Mouse (Mus musculus): ENCODE measurements at regions not wholly inside any gene's neighbourhood (a gene's known extent, or its start where the extent isn't known, plus 50 kb on each side); places are given as distances from the start of the nearest gene placed in this dataset.

DNA sequence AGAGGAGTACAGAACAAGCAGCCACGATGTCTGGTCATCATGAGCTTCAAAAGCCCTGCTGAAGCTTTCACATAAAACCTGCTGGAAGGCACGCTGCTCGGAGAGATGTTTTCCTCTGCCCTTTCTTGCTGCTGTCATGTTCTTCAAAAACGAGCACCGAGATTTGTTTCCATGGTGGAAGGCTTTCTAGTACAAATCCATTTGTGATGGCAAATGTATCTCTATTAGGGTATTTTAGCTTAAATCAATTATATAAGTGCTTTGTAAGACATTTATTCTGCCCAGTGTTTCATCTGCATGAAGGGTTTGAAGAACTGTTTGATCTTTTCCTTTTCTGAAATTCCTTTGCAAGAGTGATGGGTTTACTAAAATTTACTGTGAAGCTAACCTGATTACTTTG, 253.1 kb downstream of the Fam173b start:
- DNase-seq: no peak

DNA sequence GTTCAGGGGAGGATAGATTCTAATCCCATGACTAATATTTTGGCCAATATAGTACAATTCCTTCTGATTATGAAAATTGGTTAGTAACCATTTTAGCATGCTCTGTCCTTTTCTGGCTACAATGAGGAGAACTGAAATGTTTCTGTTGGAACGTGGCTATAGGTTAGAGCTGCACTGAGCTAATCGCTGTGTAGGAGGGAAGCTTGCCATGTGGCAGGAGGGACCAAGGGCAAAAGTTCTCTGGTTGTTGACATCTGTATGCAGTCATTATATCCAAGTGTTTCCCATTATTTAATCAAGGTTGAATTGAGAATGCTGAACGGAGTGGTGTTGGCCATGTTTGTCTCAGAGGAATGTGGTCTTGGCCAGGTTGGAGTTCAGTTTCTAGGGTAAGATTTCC, 253.5 kb downstream of the Fam173b start:
- no peak for DNase-seq

DNA sequence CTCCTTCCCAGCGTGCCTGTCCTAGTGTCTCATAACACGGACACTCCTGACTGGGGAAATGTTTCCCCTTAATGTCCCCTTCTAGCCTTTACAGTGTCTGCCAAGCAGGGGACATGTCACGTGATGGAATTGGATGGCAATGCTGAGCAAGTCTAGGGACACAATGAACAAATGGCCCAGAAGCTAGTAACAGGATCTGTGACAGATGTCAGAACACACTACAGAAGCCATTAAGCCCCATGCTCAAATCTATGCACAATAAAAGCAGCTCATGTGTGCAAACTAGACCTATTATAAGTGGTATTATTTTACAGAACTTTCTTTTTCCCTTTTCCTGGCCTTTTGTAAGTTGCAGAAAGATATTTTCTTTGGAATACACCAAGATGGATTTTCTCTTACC, 267.4 kb downstream of the Fam173b start:
- DNase-seq: no peak

DNA sequence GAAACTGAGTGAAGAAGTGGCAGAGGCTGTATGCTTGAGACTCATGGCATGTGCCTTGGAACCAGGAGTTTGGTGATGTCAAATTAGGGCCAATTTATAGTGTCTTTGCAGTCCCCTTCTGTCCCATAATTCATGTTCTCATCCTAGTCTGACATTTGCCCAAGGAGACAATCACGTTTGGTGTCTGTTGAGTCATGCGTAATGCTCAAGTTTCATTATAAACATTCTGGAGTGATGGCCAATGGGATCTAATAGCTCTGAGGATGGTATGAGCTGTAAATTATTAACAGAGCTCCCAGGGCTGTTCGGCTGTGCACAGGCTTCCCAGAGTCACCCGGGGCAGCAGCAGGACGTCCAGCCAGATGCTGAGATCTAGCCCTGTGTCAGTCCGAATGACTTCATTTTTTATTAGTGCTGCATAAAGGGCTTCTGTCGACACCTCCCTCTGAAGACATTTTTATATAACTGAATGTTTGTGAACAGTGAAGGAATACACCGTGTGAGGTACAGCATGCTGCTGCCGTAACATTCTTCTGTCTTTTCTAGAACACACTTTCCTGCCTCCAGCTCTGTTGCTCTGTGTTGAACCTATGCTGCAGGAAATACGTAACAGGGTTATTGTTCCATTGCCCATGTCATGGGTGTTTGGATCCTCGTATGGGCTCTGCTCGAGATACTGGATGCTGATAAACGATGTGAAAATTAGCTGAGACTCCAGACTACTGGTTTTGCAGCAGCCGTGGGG, 268.2 kb downstream of the Fam173b start:
- DNase-seq: no peak

DNA sequence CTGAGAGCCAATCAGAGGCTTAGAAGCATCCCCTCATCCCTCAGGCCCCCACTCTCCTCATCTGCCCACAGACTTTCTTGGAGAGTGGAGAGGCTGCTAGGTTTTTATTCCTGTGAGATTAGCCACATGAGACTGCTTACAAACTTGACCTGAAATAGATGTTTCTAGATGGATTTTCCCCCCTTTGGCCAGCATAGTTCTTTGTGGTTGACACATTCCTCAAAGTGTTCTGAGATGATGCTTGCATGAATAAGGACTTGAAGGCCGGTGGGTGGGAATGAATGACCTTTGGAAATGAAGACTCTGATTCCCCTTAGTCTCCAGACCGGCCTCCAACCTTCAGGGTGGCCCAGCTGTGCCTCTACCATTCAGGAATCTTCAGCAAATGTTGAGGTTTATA, 273.8 kb downstream of the Fam173b start:
- DNase-seq: no peak

DNA sequence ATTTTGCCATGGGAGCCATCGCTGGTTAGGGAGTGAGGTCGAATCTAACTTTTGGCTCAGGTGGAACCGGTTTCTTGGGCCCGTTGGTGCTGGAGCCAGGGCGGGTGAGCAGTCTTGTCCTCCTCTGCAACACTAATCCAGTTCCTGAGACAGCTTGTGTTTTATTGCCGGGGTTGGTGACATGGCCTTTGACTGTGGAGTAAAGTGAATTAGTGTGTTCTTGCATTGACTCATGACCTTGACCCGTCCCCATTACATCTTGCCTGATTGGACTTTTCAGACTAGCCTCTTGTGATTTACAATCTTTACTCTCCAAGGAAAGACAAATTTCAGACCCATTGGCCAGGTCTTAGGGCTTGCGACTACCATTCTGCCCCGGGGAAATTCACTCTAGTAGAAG, 278.8 kb downstream of the Fam173b start:
- peak; percentile 57 to 59 for DNase-seq

DNA sequence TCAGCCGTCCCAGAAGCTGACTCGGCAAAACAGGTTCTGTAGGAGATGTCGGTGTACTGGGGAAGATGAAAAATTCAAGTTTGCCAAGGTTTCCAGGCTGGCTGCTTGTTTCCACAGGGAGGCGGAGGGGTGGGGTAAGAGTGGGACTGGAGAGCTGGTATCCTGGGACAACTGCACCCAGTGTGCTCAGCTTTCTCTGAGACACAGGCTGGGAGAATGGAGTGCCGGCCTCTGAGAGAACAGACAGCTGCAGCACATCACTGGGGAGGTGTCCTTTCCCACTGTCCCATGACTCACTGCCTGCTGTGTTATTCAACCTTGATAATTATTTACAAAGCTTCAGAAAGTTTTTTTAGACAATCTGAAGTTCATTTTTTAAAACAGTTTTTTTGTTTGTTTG, 280.7 kb downstream of the Fam173b start:
- DNase-seq: peak; percentile 46 to 58

DNA sequence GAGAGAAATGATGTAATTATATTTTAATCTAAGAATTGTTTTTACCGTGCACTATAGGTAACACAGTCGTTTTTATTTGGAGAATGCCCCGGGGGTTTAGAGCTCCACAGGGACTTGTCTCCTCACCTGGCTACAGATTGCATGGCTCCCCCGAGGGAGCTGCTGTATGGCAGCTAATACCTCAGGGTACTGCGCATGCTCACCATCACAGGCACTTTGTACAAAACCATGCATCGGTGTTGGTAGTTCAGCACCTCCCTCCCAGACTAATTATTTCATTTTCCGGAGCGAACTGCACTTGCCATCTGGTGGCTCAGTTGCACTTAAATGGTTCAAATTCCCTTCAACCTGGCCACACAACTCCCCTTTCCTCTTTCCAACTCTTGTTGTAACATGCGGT, 281.9 kb downstream of the Fam173b start:
- DNase-seq: no peak

DNA sequence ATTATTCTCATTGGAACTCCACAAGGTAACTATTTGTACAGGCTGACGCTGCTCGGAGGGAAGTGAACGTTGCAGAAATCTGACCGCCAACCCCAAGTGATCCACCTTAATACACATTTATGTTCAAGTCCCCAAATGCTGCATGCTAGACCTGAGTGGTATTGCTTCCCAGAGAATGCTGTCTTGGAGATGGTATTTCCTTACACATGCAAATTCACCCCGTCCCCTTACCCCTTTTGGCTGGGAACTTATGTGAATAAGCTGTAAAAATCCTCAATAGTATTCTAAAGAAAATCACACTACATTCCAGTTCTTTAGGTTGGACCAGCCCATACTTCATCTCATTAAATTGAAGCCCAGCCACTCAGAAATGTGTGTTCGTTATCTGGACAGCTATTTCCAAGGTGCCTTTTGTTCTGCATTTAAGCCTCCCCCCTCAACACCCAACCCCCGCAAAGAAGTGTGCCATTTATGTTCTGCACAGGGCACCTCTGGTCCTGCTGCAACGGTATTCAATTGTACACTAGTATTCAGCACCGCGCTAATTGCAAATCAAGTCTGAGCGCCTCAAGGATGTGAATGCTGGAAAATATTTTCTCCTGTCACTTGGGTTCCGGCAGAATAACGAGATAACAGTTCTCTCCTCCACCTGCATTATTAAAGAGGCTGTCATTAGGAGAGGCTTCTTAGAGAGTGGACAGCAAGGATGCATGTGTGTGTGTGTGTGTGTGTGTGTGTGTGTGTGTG, 278.0 kb upstream of the Tas2r119 start:
- DNase-seq: no peak

DNA sequence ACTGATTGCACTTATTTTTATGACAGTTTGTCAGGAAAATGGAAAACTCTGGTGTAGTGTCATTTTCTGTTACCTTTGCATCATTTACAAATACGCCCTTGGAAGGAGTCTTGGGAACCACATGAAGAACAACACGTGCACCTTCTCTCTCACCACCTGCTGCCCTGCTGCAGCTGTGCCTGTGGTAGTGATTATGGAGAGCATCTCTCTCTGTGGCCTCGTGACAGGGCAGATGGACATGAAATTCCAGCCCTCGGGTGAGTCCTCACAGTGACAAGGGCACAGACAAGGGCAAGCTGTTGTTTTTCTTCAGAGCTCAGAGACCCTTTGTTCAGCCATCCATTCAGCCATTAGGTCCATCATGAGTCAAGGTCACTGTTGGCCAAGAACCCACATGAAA, 276.8 kb upstream of the Tas2r119 start:
- no peak for DNase-seq

DNA sequence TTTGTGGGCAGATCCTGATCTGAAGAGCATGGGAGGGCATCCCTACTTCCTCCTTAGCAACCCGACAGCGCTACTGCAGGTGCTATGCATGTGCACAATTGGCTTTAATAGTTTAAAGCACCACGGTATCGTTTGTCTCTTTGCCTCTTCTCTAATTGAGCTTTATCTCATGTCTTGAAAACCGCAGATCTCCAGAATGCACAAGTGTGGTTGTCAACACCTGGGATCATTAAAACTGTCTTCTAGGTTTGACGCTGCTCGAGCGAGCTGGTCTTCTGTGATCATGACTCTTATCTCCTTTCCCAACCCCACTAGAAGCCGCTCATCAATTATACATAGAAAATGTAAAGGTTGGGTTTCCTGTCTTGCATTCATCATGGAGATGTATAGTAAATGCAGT, 268.7 kb upstream of the Tas2r119 start:
- DNase-seq: no peak

DNA sequence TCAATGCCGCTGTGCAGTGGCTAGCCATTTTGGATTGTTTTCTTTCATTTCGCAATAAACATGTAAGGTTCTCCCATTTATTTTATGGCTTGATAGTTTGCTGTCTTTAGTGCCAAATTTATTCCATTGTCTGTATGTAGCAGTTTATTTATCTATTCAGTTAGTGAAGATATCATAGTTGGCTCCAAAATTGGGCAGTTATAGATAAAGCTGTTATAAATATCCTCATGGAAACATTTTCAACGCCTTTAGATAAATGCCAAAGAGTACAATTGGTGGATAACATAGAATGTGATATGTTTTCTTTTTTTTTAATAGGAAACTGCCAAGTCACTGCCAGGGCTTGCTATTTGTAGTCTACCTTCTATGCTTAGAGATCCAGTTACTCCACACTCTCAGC, 265.1 kb upstream of the Tas2r119 start:
- no peak for DNase-seq

DNA sequence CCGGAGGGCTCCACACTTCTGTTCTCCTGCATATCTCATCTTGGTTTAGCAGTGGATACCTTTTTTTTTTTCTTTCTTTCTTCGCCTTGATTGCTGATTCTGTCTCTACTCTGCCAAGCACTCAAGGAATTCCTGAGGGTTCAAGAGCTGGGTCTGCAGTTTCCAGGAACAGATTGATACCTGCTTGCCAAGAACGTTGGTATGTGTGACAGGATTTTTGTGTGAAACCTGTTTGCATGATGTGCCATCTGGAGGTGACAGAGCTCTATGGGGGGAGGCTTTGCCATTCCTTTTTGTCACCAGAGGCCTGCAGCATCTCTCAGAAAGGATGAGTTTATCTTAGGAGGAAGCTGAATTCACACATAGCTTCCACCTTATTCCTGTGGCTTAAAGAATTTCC, 255.6 kb upstream of the Tas2r119 start:
- no peak for DNase-seq

DNA sequence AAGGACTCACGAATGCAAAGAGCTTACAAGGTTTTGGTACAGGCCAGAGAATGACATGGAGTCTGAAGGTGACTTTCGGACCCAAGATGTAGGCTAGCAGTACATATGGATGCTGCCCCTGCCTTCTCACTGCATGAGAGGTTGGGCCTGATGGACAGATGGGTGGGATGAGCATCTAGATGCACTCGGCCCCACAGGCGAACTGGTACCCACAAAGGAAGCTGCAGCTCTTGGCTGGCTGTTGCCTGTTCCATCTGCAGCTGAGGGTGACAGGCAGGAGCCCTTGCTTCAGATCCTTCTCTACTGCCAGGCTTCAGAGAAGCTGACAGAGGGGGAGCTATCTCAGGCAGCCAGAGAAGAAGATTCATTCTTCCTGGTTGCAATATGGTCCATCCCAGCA, 216.8 kb upstream of the Tas2r119 start:
- DNase-seq: no peak

DNA sequence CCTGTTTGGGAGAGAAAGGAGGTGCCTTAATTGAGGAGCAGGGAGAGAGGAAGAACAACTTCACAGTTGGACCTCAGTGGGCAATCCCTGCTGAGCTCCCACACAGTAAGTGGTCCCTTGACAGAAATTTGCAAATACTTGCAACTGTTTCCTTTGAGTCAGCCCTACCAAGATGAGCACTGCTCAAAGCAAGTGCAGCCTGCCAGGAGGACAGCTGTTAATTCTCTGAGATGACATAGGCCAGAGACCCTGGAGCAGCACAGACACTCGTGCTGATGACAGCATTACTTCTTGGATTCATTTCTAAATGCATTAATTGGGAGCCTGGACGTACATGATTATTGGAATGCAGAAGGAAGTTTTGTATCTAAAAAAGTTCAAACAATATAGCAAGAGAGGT, 215.1 kb upstream of the Tas2r119 start:
- no peak for DNase-seq

DNA sequence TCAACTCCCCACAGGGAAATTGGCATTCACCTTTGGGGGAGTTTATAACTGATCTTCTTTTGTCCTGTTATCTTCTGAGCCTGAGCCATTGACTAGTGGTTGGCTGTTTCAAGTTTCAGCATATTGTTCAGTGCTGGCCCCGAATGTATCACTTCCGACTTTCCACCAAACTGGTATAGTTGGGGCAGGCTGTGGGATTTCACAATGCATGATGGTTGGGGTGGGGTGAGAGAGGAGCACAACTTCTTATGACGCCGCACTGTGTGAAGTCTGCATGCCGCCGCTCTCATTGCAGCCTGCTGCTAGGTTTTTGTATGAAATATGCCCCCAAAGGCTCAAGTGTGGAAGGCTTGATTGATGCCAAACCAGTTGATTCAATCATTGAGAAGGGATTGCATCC, 212.2 kb upstream of the Tas2r119 start:
- no peak for DNase-seq

DNA sequence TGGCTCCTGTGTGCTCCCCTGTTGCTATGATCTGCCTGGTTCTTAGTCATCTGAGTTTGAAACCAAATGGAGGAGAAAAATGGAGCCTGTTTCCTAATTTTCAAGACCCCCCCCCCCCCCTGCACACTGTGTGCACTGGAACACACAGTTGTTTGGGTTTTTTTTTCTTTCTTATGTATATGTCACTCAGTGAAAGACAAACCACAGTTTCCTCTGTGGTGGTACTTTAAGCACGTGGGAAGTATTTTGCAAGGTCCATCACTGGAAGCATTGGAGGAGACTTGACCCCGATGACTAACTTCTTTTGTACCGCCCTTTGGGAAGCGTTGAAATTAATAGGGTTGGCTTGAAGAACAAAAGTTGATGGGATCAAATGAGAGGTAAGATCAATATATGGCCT, 211.5 kb upstream of the Tas2r119 start:
- DNase-seq: no peak

DNA sequence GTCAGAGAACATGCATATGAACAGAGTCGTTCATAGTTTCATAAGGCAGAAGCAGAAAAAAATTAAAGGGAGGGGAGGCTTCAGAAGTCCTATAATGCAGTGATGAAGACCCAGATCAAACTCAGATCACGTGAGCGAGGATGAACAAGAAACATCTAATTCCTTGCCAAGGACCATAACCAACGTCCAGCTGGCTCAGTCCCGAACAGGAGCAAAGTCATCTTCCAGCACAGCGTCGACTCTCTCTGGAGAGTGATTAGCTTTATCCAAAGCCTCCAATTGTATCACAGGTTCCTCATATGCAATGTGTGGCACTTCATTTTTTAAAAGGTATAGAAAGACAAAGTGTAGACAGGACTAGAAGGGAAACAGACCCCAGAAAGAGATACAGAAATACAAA, 204.2 kb upstream of the Tas2r119 start:
- no peak for DNase-seq

DNA sequence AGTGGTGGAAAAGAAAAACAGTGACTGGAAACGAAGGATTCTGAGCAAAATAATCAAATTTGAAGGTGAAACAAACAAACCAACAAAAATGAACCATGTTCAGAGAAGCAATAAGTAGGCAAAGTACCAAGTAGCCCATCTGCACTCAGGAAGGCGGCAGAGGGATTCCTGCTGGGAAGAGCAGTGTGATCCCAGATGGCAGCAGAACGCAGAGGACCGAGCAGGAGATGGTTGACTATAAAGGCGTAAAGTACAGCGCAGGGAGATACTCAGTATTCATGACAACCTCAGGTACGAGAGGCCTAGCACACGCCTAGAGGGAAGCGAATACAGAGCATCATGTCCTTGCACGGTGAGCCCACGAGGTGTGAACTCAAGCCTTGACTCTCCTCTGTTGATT, 203.2 kb upstream of the Tas2r119 start:
- no peak for DNase-seq

DNA sequence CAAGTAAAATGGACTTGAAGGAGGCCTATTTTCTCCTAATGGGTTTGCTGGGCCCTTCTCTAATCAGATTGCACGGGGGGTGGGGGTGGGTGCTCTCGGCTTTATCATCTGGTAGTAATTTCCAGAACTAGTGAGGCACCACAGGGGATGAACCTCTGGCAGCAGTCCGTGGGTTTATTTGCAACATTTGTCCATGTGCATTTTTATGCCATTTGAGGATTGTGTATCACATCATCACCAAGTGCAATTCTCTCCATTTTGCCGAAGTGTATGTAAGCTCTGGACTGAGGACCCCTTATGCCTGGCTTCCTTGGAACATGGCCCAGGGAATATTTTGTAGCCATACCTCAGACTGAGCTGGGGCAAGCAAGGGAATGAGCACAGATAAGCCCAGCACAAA, 200.6 kb upstream of the Tas2r119 start:
- DNase-seq: no peak

DNA sequence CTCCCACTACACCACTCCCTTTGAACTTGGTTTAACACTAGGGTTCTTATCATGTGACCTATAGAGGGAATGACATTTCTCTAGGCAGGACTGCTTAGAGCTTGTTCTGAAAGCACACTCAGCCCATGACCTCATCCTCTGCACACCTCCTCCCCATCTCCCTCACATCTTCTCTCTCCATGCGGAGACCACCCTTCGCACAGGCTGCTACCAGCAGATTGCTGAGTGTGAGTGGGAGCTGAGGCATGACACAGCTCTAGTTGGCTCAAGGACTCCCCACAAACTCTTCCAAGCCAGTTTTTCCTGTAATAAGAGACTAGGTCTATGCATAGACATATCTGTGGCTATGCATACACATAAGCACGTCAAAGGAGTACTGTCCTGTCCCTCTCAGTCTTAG, 199.5 kb upstream of the Tas2r119 start:
- no peak for DNase-seq

DNA sequence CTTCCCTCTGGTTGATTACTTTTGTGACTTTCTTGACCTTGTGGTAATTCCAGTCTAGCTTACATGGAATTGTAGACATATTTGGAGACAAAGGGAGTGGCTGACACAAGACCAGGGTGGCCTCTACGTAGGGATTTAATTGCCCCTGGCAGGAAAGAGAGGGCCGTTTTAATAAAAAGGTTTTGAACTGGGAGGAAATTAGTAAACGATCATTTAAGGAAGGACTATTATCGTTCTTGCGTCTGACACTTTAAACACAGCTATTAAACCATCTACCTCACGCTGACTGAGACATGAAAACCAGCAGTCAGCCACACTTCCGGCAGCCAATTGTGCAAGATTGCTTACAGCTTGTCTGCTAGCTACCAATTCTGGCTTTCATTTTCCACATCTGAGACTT, 197.1 kb upstream of the Tas2r119 start:
- DNase-seq: no peak

DNA sequence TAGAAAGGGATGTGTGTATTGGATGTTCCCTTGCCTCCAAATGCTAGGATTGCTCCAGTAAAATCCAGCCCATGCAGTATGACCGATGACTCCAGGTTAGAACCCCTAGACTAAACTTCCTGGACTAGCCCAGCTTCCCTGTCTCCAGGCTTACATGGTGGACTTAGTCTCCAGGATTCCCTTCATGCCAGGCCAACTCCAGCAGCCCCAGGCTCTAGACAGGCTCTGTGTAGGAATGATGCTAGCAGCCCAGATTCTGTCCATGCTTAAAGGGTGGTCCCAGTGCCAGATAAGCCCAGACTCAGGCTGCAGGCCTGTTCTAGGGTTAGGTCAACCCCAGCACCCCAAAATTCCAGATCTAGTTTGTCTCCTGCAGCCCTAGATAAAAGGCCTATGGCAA, 196.3 kb upstream of the Tas2r119 start:
- no peak for DNase-seq

DNA sequence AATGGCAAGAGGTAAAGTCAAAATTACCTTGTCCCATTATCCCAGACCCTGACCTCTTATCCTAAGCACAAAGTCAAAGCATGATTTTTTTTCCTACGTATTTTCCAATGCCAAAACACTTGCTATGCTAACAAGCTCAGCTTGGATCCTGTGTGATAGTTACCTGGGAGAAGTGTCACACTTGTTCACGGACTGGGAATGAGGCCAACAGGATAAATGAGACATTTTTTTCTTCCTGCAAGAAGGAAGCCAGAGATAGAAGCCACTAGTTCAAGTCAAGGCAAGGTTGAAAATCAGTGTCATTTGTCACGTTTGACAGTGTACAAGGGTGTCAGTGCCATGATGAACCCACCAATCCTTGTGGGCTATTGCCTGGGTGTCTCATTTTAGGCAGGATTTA, 189.8 kb upstream of the Tas2r119 start:
- no peak for DNase-seq
